Mouse (Mus musculus): ENCODE measurements around the gene Cox8a.

Gene Cox8a

DNA sequence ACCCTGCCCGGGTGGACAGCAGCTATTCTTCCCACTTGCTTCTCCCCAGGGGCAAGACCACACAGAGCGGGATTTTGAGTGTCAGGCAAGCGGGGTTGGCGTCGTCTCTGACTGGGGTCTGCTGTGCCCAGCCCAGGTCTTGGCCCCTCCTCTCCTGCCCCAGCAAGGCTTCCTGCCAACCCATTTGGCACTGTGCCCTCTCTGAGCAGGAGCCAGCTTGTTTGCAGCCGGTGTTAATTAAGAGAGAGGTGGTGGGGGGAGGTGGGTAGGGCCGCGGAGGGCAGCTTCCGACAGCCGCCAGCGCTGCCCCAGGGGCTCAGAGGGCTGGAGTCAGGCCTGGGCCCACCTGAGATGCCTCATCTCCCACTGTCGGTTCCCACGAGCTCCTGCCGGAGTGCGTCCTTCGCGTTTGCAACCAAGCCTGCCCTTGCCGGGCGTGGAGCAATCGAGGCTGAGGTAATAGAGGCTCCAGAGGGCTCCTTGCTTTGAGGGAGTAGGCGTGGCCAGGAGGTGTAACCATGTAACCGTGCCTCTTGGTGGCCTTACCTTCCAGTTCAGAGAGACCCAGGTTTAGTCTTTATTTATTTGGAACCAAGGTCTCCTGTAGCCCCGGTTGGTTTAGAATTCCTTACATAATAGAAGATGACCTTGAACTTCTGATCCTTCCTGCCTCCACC, 35.0 kb downstream of the Cox8a start:
- DNase-seq: no peak

DNA sequence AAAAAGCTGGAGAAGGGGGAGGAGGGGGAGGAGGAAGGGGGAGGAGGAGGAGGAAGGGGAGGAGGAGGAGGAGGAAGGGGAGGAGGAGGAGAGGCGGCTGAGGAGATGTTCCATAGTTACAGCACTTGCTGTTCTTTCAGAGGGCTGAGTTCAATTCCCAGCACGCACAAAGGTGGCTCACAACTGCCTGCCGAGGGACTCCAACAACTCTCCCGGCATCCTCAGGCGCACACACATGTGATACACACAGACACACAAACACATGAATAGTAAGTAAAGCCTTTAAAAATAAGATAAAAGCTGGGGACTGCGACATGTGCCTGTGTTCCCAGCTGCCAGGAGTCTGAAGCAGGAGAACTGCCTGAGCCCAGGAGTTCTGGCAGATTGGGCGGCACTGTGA, 35.9 kb downstream of the Cox8a start:
- DNase-seq: no peak

DNA sequence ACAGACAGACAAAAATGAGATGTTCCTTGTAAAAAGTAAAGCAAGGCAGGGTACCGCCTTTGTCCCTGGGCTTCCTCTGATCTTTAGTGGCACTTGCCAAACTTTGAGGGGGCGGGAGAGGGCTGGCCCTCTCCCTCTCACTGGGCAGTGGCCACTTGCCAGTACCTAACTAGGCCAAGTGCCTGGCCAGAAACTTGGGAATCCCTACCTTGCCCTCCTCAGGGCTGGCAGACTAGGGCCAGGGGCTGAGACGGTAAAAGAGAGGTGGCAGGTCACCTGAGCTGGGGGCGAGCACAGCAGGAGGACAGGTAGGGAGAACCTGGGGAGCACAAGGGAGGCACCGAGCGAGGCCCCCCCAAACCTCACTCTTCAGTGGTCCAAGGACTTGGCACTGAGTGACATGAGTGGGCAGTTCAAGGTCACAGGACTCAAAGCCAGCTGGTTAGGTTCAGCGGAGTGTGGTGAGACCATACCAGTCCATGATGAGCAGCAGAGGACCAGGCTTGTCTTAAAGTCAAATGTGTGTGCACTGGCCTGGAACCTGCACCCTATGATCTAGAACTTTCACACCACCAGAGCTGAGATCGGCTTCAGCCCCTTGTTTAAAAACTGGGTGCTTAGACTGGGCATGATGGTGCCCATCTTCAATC, 36.5 kb downstream of the Cox8a start:
- DNase-seq: no peak

DNA sequence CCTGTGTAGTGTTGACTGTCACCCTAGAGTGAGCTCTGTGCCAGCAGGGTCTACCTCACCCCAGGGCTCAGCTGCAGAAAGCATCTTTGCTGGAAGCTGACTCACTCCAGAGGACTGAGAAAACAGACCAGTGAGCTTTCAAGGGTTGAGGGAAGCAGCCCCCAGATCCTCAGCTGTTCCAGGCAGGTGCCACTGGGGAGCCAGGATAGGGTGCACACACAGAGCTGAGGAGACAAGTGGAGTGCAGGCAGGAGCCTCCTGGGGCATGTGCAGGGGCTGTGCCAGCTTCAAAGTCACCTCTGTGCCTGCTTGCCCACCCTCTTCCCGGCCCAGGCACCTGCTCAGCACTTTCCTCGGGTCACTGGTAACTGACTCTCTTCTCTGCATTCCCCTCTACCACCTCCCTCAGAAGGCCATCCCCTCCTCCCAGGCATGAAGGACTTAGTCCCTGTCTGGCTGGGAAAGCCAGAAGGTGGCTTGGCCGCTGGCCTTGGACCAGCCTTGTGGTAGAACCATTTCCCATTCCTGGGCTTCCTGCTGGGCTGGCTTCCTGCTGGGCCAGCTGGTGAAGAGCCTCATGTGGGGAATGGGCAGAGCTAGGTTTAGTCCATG, 38.5 kb downstream of the Cox8a start:
- no peak for DNase-seq

DNA sequence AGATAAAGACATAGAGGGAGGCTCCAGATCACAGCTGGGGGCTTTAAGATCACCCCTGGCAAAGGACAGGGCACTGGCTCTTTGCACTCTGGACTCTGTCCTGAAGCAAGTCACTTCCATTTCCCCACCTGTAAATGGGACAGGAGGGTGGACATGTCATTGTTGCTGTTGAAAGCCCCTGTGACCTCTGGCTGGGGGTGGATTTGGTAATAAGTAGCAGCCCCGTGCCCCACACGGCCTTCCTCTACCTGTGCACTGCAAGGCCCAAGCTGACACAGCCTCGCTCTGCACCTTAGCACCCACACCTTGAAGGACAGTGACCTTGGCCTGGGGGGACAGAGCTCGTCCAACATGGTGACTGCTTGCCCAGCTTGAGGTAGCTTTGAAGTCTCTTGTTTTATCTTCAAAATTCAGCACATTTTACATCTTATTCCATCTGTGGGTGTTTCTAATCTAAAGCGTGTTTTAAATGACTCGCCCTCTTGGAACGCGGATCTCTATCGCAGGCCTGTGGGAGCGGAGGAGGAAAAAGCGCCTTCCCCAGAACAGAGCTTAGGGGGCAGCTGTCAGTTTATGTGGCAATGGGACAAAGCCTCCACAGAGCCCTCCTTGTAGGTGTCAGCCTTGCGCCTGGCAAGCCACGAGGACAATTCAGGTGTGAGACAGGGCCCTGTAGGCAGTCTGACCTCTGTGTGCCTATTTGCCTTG, 39.5 kb downstream of the Cox8a start:
- no peak for DNase-seq

DNA sequence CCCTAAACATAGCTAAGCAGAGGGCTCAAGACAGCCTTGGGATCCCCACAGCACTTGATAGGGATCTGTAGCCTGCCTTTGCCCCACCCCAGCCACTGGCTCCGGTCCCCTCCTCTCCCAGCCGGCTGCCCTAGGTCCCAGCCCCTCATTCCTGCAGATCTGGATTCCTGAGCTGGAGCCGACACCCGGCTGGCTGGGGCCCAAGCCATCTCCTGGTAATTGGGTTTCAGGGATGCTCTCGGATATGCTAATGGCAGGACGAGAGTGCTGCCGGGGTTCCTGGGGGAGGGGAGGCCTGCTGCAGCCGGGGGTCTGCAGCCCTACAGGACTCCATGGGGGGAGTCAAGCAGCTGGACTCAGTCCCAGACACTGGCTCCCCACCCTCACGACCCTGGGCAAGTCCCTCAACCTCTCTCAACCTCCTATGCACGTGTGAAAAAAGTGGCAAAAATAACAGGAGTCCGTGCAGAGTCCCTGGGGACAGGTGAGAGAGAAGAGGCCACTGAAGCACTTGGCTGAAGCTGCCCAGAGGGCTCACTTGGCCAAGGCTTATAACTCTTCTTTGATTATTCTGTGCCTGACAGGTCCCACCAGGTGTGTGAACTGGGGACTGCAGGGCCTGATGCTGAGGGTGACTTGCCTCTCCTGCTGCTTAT, 41.2 kb downstream of the Cox8a start:
- DNase-seq: no peak

DNA sequence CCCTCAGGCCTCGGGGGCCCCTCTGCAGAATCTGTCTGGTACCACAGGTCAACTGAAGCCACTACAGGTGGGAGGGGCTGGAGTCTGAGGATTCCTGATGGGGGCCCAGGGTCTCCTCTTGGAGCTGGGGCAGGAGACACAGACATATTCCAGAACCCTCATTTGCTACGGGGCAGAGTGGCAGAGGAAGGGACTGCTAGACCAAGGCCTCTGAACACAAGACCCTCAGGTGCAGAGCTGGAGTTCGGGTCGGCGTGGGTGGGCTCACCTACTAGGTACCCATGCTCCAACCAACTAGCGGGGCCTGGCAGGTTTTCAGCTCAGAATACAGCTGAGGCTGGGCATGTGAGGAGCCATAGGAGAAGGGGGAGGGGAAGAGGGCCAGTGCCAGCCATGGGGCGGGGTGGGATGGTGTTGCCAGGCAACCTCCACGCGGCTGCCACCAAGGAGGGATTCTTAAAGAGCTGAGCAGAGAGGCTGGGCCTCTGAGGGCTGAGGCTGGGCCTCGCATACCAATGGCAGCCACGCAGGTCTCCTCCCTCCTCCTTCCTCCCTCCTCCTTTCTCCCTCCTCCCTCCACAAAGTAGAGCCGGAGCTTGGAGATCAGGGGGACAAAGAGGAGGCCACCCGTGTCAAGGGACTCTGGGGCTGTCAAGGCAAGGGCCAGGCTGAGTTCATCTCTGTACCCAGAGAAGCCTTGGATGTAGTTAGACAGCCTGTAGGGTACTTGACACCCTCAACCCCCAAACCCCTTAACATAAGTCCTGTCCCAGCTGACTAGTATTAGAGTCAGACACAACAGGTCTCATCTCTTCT, 45.2 kb downstream of the Cox8a start:
- DNase-seq: peak; percentile 39

DNA sequence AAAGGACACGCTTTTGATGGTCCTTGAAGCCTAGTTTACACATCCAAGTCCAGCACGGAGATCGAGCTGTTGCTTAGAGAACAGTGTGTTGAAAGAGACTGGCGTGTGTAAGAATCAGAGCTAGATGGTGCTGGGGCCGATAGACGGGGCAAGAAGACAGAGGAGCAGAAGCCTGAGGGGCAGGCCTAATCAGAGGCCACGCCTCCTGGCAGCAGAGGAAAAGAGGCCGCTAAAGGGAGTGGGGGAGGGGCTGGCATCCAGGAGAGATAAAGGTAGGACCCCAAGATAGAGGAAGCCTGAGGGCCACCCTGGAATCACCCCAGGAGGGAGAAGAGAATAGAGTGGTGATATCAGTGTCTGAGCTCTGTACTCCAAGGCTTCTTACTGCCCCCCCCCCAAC, 46.0 kb downstream of the Cox8a start:
- DNase-seq: peak; percentile 38

DNA sequence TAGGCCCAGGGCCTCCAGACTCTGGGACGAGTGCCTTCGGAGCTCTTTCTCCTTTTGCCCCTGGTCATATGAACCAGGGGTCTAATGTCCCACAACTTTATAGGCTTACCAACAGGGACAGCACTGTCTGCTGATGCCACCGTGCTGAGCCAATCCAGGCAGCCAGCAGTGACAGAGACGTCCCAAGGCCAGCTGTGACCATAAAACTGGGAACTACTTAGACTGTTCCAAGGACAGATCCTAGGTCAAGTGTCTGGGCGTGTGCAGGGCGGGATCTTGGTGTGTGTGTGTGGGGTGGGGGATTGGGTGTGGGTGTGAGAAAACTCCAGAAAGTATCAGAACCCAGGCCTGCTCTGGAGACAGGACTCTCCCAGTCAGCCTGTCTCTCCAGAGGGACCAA, 46.5 kb downstream of the Cox8a start:
- DNase-seq: no peak

DNA sequence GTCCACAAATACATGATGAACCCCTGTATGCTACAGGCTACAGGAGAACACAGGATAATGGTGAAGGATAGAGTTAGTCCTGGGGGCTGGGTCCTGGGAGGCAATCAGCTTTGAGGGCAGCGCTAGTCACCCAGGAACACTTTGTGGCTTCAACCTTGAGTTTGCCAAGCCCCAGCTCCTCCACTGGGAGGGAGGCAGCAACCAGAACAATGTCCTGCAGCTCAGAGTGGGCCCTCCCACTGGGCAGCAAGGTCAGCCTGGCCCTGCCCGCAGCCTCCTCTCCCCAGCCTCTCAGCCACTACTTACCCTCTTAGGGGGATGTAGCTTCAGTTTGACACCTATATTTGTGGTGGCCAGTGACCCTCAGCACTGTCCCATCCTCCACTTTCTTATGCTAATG, 49.0 kb downstream of the Cox8a start:
- no peak for DNase-seq

DNA sequence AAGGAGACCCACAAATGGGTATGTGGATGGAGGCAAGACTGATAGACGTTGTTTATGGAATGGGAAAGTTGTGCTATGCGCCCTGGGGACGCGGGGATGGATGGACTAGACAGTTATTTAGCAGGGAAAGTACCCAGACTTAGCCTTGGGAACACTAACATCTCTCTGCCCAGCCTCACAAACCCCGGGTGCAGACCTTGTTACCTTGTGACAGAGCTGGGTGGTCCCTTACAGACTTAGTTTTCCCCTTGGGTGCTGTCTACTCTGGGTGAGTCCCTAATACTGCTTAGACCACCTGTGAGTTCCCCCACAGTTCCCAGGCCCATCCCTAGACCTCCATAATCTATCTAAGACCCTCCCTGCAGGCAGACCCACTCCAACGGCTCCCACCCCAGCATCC, 50.6 kb downstream of the Cox8a start:
- no peak for DNase-seq

DNA sequence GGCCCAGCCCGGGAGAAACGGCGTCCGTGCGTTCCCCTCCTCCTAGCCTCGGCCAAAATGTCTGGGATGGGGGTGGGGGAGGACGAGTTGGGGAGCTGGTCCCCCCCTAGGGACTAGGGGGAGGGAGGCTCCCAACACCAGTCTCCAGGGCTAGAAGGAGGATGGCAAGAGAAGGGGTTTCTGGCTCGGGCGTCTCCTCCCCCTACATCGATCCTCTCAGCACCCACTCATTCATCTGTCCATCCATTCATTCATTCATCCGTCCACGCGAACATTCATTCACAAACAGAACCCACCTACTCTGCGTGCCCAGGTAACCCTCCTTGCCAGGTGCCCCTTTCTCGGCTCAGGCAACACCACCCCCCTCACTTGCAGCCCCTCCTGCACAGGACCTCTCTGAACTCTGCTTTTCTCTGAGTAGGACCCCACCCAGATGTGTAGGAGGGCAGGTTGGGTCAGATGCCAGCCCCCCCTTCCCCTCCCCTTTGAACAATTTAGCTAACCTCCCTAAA, 51.2 kb downstream of the Cox8a start:
- no peak for DNase-seq

DNA sequence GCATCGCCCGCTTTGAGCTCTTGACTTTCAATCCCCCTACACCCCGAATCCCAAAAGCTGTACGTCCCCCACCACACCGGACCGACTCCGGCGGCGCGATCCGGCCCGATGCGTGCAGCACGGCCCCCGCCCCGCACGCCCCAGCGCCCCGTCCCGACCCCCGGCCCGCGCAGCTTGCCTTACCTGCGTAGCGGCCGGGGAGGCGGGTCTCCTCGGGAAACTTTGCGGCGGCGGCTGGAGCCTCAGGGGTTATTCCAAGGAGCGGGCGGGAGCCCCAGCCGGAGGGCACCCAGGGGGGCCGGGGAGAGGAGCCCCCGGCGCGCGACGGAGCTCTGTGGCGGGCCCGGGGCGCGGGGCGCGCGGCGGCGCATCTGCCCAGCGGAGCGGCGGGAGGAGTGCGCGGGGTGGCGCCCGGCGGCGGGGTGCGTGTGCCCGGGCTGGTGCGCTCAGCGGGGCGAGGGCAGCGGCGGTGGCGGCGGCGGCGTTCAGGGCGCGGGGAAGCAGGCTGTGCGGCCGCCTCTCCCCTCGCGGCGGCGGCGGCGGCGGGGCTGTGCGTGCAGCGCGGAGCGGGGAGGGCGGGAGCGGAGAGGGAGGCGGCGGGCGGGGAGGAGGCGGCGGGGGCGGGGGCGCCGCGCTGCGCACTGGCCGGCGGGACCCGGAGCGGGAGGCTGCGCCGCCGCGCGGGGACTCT, 51.8 kb downstream of the Cox8a start:
- no peak for DNase-seq
